Mouse (Mus musculus) CH12.LX (cell line): ENCODE measurements around the gene Slc2a8. TPM values are rescaled to one million over a fixed set of nuclear protein-coding genes. Genes with fewer than 3 reads are reported as not detected.
A peak's percentile ranks its signal among the peaks of the same experiment; 100 is the strongest.

Source experiments
- DNase-seq: peaks from one replicate; pipeline ENCODE4 v3.0.0-alpha.2; 2013; ENCODE audit errors: extremely low read depth
- H3K27ac ChIP-seq: 2 replicates; pipeline ENCODE4 v1.5.1; 2012; ENCODE audit warnings: low read depth, mild to moderate bottlenecking, control low read depth, moderate library complexity; ENCODE audit not compliant: insufficient read depth
- H3K27me3 ChIP-seq: replicated peaks from 2 replicates; pipeline ENCODE3; 2012; ENCODE audit warnings: inconsistent platforms
- H3K36me3 ChIP-seq, 2 experiments: replicated peaks in 1 of 2; 2 replicates each; pipeline versions ENCODE3 to v1.6.1; 2012; ENCODE audit warnings: inconsistent platforms in 1 of 2, low read length in 1 of 2, mild to moderate bottlenecking in 1 of 2, mixed read lengths in 1 of 2, moderate library complexity in 1 of 2; ENCODE audit not compliant: control insufficient read depth in 1 of 2, insufficient read depth in 1 of 2
- H3K4me1 ChIP-seq, 2 experiments: 2 replicates each; pipeline ENCODE4 v1.6.1; 2012; ENCODE audit warnings: inconsistent platforms in 1 of 2, moderate library complexity in 1 of 2; ENCODE audit not compliant: insufficient read depth in 2 of 2, control insufficient read depth in 1 of 2
- H3K4me2 ChIP-seq: 2 replicates; pipeline ENCODE4 v1.6.1; 2012; ENCODE audit warnings: low read depth, mild to moderate bottlenecking, control low read depth; ENCODE audit not compliant: poor library complexity, insufficient read depth, severe bottlenecking
- H3K4me3 ChIP-seq, 3 experiments: fragments of 150-350 bp in 1 of 3; sonication (generic) in 1 of 3; replicated peaks in 1 of 3; 2 replicates each; pipeline versions ENCODE3 to v1.5.1; 2011 to 2012; ENCODE audit warnings: low read depth in 2 of 3, low read length in 2 of 3, mild to moderate bottlenecking in 2 of 3, moderate library complexity in 2 of 3, control low read depth in 1 of 3, improper control_type of control experiment in 1 of 3, inconsistent platforms in 1 of 3, mixed read lengths in 1 of 3; ENCODE audit not compliant: poor library complexity in 1 of 3
- H3K79me2 ChIP-seq: replicated peaks from 2 replicates; pipeline ENCODE4 v1.6.1; 2012; ENCODE audit warnings: mild to moderate bottlenecking, moderate library complexity; ENCODE audit not compliant: control insufficient read depth, poor library complexity, insufficient read depth, severe bottlenecking; ENCODE audit errors: extremely low read depth
- H3K9ac ChIP-seq: 2 replicates; pipeline ENCODE4 v1.6.1; 2012; ENCODE audit warnings: low read depth, mild to moderate bottlenecking, control low read depth, moderate library complexity; ENCODE audit not compliant: insufficient read depth
- H3K9me3 ChIP-seq: replicated peaks from 2 replicates; pipeline ENCODE3; 2012; ENCODE audit warnings: low read length, inconsistent platforms, mixed read lengths
- CTCF ChIP-seq, 2 experiments: IDR thresholded peaks in 1 of 2; conservative IDR thresholded peaks in 1 of 2; 2 replicates each; pipeline ENCODE4 v1.5.1; 2011 to 2012; ENCODE audit warnings: low read depth in 2 of 2, low read length in 2 of 2, improper control_type of control experiment in 1 of 2, inconsistent platforms in 1 of 2, mild to moderate bottlenecking in 1 of 2, moderate library complexity in 1 of 2
- GABPA ChIP-seq: IDR thresholded peaks from 2 replicates; pipeline ENCODE4 v1.6.1; 2012; ENCODE audit warnings: low read depth, low read length, improper control_type of control experiment, inconsistent platforms; ENCODE audit not compliant: insufficient replicate concordance
- HCFC1 ChIP-seq: IDR thresholded peaks from 2 replicates; pipeline ENCODE4 v1.6.1; 2012; ENCODE audit warnings: low read depth, mild to moderate bottlenecking, inconsistent platforms, low read length, improper control_type of control experiment
- MAZ ChIP-seq: IDR thresholded peaks from 2 replicates; pipeline ENCODE4 v1.6.1; 2012; ENCODE audit warnings: low read depth, mild to moderate bottlenecking, inconsistent platforms, low read length, improper control_type of control experiment, moderate library complexity
- MYC ChIP-seq: IDR thresholded peaks from 2 replicates; pipeline ENCODE4 v1.6.1; 2011; ENCODE audit warnings: low read depth, mild to moderate bottlenecking, improper control_type of control experiment, low read length
- PAX5 ChIP-seq: IDR thresholded peaks from 2 replicates; pipeline ENCODE4 v1.6.1; 2012; ENCODE audit warnings: low read length, inconsistent platforms, mixed read lengths
- RAD21 ChIP-seq: IDR thresholded peaks from 2 replicates; pipeline ENCODE4 v1.6.1; 2011; ENCODE audit warnings: low read depth, mild to moderate bottlenecking, low read length, improper control_type of control experiment, moderate library complexity
- ZKSCAN1 ChIP-seq: IDR thresholded peaks from 2 replicates; pipeline ENCODE4 v1.6.1; 2012; ENCODE audit warnings: low read depth, inconsistent platforms, low read length, improper control_type of control experiment, borderline replicate concordance
- dilution Hi-C: fragments of 300-500 bp; cut with MboI; formaldehyde crosslinking; loops from 2 replicates; pipeline ENCODE4 v1.14.3; 2020; ENCODE audit warnings: low sequenced_read_pairs; ENCODE audit not compliant: extremely low pct_unique_long_range_greater_than_20kb, extremely low pct_ligation_motif_present
- in situ Hi-C: fragments of 300-500 bp; cut with MboI; formaldehyde crosslinking; loops from 3 replicates; pipeline ENCODE4 v1.14.3; 2019; ENCODE audit warnings: low sequenced_read_pairs, low pct_ligation_motif_present, low pct_unique_long_range_greater_than_20kb, mixed read lengths
- polyA plus RNA-seq: library from polyadenylated mRNA; unstranded; fragments of >175 nt; gene quantifications from 2 replicates; pipeline ENCODE4 v1.2.1, GENCODE M21; 2012; ENCODE audit warnings: low read depth; ENCODE audit not compliant: insufficient read length
- total RNA-seq, 2 experiments: library from RNA; depleted of rRNA; stranded (reverse); fragments of 300-350 nt in 1 of 2; fragments of >200 nt in 1 of 2; gene quantifications; 2 replicates each; pipeline ENCODE4 v1.2.3; 2012 to 2014

The Slc2a8 gene
- total and polyA plus RNA-seq, 3 experiments, result 1.1 to 5.6 (median 1.3) TPM

GRCm38 (mm10) chr2:32940483-32940882 lies 41.4 kb downstream of the Slc2a8 start:
- no peak overlapping the region for H3K4me2 ChIP-seq
- H3K4me1 ChIP-seq, result peaks cover 0 to 11% of the 10 kb centered on the region in 2 experiments; a peak in 1 of 4 replicates
- no peaks in the 10 kb centered on the region for H3K79me2 ChIP-seq
- in situ Hi-C loops, result no loop called here
- dilution Hi-C loops, result no loop called here
- H3K36me3 ChIP-seq, result peaks cover 15 to 74% of the 10 kb centered on the region in 2 experiments
- no peak overlapping the region for H3K9ac ChIP-seq
- peak in 1 of 2 experiments; percentile 17; a peak in 2 of 4 replicates for TF ChIP-seq CTCF (conservative IDR thresholded peaks at IDR 0.05 in 1 of 2, IDR thresholded peaks at IDR 0.05 in 1 of 2; ENCODE audit: low read depth in 2 of 2, low read length in 2 of 2)
- TF ChIP-seq HCFC1, result no peak
- TF ChIP-seq, all 38 proteins: peak for 1
- Histone ChIP-seq H3K27ac (no peak overlapping the region), H3K4me3 (no peak overlapping the region), H3K9me3 (no peaks in the 10 kb centered on the region), H3K27me3 (no peaks in the 10 kb centered on the region)
- no peak for DNase-seq

GRCm38 (mm10) chr2:32939418-32939817 lies 42.5 kb downstream of the Slc2a8 start:
- dilution Hi-C loops, result no loop called here
- no peak overlapping the region for H3K4me3 ChIP-seq
- H3K4me1 ChIP-seq, result peaks cover 0 to 11% of the 10 kb centered on the region in 2 experiments; a peak in 1 of 4 replicates
- no peak overlapping the region for H3K27ac ChIP-seq
- peak; percentile 22 to 74 for TF ChIP-seq CTCF (conservative IDR thresholded peaks at IDR 0.05 in 1 of 2, IDR thresholded peaks at IDR 0.05 in 1 of 2; ENCODE audit: low read depth in 2 of 2, low read length in 2 of 2)
- TF ChIP-seq RAD21, result peak; percentile 72
- no peak for TF ChIP-seq GABPA
- in situ Hi-C loops, result loop anchor here (10.0 kb wide), 1 partner anchor 165 kb away; the partner anchor contains the start of genes Ptrh1 and Ttc16
- H3K9ac ChIP-seq, result no peak overlapping the region
- no peaks in the 10 kb centered on the region for H3K9me3 ChIP-seq
- H3K27me3 ChIP-seq, result no peaks in the 10 kb centered on the region
- H3K4me2 ChIP-seq, result no peak overlapping the region
- peaks cover 18 to 73% of the 10 kb centered on the region in 2 experiments for H3K36me3 ChIP-seq
- peak; percentile 66 for DNase-seq
- no peaks in the 10 kb centered on the region for H3K79me2 ChIP-seq

GRCm38 (mm10) chr2:32938741-32939140 lies 43.1 kb downstream of the Slc2a8 start:
- Histone ChIP-seq H3K36me3 (peaks cover 18 to 77% of the 10 kb centered on the region in 2 experiments), H3K9me3 (no peaks in the 10 kb centered on the region), H3K4me2 (no peak overlapping the region), H3K4me3 (no peak overlapping the region), H3K27me3 (no peaks in the 10 kb centered on the region), H3K9ac (no peak overlapping the region), H3K27ac (no peak overlapping the region), H3K4me1 (peaks cover 0 to 11% of the 10 kb centered on the region in 2 experiments; a peak in 1 of 4 replicates), H3K79me2 (no peaks in the 10 kb centered on the region)
- DNase-seq, result no peak
- no peak for TF ChIP-seq MYC
- TF ChIP-seq MAZ, result no peak
- no peak for TF ChIP-seq PAX5
- TF ChIP-seq ZKSCAN1, result peak; percentile 93
- in situ Hi-C loops, result loop anchor here (10.0 kb wide), 1 partner anchor 164 kb away; the partner anchor contains the start of genes Ptrh1 and Ttc16
- dilution Hi-C loops, result no loop called here
